Mouse (Mus musculus): ENCODE results near the gene Naa25.
A peak's percentile ranks its signal among the peaks of the same experiment; 100 is the strongest.

Gene Naa25

DNA sequence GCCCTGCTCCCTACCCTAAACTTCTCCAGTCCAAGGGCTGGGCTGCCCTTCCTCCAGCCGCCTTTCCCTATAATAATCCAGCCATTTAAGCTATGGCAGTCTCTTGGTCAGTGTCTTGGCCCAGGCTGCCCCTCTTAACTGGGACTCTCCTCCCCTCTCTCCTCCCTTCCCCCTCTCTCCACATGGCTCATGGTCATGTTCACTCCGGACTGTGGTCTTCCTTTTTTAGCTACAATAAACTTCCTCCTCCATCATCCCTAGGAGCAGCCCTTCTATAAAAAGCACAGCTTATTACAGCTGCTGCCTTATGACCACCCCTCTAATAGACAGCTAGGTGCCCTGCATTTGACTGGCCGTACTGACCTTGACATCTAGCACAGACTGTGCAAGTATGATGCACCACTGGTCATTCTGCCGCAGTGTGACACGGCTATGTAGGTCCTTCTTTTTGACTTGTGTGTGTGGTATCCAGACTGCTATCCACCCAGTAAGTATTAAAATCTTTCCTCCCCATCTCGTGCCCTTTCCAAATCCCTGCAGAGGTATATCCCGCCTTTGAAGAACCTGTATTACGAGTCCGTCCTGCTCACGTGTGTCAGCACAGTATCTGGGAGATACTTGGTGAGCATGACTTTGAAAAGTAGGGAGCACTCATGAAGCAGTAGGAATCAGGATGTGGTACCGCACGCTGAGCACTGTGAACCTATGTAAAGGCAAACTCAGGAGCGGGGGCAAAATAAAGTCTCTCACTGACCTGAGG, 56.2 kb downstream of the Naa25 start:
- no peak for DNase-seq

- peak in 1 of 2 experiments; percentile 20 for DNase-seq
These were observed 56.7 kb downstream of the Naa25 start for GRCm38 (mm10) chr5:121454503-121454782.

- no peak for DNase-seq
These were observed 58.0 kb downstream of the Naa25 start for GRCm38 (mm10) chr5:121455510-121456265.

GRCm38 (mm10) chr5:121461339-121462170, 63.8 kb downstream of the Naa25 start:
- no peak for DNase-seq

- no peak for DNase-seq
These were observed 64.4 kb downstream of the Naa25 start for GRCm38 (mm10) chr5:121462171-121462502.

DNA sequence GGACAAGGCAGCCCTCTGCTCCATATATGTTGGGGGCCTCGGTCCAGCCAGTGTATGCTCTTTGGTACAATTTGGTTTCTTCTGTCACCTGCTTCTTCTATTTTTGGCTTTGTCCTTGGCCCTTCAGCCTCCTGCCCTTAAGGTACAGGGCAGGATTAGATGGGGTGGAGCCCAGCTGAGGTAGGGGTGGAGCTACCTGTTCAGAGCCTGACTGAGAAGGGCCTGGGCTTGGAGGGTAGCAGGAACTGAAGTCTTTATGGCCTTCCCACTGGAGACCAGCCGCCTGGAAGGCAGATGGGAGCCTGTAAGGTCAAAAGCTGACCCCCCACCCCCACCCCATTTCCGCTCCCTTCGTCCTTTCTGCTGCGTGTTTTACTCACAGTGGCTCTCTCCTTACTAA, 65.2 kb downstream of the Naa25 start:
- peak; percentile 78 to 86 for DNase-seq

DNA sequence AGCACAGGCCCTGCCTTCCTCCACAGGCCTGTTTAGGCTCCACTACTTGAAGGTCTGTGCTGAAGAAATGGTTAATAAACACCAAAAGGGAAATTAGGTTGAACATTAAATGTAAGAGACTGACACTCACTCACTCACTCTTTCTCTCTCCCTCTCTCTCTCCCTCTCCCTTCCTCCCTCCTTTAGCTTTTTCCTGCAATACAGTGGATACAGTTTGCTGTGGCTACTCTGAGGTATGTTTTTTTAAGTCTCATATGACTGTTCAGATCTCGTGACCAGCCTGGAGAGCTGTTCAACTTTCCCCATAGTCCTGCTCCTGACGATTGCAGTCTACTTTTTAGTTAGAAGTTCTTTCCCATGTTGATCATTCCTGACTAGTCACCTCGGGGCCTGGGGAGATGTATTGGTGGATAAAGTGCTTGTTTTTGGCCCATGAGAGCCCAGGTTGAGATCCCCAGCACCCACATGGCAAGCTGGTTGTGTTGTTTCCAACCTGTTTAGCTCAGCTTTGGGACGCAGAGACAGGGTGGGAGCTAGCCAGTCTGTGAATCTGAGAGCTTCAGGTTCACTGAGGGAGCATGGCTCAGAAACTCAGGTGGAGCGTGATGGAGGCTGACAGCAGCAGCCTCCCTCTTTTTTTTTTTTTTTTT, 66.0 kb downstream of the Naa25 start:
- DNase-seq, result peak; percentile 21 to 32

DNA sequence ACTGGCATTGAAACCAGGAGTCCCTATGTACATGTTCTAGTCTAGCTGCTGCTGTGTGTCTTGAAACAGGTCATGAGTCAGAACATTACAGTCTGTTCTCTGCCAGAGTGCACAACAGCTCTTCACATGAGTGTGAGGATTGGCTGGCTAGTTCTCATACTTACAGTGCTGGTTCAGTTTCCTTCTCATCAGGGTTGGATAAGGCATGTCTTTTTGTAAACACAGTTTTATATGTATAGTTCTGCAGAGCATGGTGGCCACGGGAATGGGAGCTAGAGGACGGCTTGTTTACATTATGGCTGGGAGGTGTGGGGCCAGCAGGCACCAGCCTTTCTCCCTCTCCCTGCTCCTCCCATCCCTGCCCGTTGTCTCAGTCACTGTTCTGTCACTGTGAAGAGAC, 71.8 kb downstream of the Naa25 start:
- DNase-seq, result no peak

DNA sequence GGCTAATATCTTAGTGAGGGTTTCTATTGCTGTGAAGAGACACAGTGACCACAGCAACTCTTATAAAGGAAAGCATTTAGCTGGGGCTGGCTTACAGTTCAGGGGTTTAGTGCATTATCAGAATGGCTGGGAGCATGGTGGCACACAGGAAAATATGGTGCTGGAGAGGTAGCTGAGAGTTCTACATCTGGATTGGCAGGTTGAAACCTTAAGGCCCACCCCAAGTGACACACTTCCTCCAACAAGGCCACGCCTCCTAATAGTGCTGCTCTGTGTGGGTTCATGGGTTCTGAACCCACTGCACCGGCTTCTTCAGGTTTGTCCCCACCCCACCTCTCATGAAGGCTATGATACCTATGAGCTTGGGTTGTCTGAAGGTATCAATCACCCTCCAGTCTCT, 74.7 kb downstream of the Naa25 start:
- no peak for DNase-seq

GRCm38 (mm10) chr5:121474610-121475009, 76.9 kb downstream of the Naa25 start:
- peak; percentile 29 to 50 for DNase-seq

- DNase-seq, result no peak
These were observed 78.3 kb downstream of the Naa25 start for GRCm38 (mm10) chr5:121476040-121476439.

DNA sequence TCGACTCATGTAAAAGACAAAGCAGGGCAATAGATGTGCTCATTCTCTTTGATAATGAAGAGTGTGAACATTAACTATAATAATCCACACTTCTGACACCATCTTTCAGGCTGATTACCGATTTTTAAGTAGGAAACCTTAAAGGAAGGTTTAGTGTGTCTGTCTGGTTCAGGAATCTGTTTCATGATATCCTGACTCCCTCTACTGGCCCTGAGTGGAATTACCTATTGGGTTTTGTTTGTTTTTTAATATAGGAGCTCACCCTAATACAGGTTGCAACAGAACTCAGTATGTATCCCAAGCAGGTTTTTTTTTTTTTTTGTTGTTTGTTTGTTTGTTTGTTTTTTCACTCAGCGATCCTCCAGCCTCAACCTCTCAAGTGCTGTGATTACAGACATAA, 79.9 kb downstream of the Naa25 start:
- DNase-seq, result peak; percentile 52 to 69

- DNase-seq, result no peak
These were observed 87.1 kb downstream of the Naa25 start for GRCm38 (mm10) chr5:121484801-121485200.

- DNase-seq, result no peak
These were observed 95.6 kb downstream of the Naa25 start for GRCm38 (mm10) chr5:121493305-121493704.
